Mouse (Mus musculus) testis, adult 2 months (tissue): ENCODE measurements around the gene Dmrtc1c2. TPM values are rescaled to one million over a fixed set of nuclear protein-coding genes. Genes with fewer than 3 reads are reported as not detected.
"Not testable (repeated sequence)": the region's sequence is repeated elsewhere in the genome, so short reads cannot be mapped to it uniquely, and the experiment has no call there.

Experiments used
- H3K27ac ChIP-seq: fragments of 200-500 bp; 2 replicates; pipeline ENCODE4 v1.5.1; 2012; ENCODE audit warnings: low read depth, low read length; ENCODE audit not compliant: control insufficient read depth, insufficient read depth
- H3K27me3 ChIP-seq: fragments of 200-500 bp; 2 replicates; pipeline ENCODE4 v1.6.1; 2012; ENCODE audit warnings: mild to moderate bottlenecking, low read length, moderate library complexity; ENCODE audit not compliant: control insufficient read depth, insufficient read depth
- H3K36me3 ChIP-seq: fragments of 200-500 bp; 2 replicates; pipeline ENCODE4 v1.6.1; 2012; ENCODE audit warnings: mild to moderate bottlenecking, low read length; ENCODE audit not compliant: control insufficient read depth, insufficient read depth
- H3K4me1 ChIP-seq: fragments of 200-500 bp; 2 replicates; pipeline ENCODE4 v1.6.1; 2012; ENCODE audit warnings: low read length; ENCODE audit not compliant: control insufficient read depth, insufficient read depth
- H3K4me3 ChIP-seq: fragments of 200-500 bp; 2 replicates; pipeline ENCODE4 v1.5.1; 2012; ENCODE audit warnings: low read depth, mild to moderate bottlenecking, low read length, moderate library complexity, mixed read lengths; ENCODE audit not compliant: control insufficient read depth
- CTCF ChIP-seq: fragments of 200-500 bp; IDR thresholded peaks from 2 replicates; pipeline ENCODE4 v1.5.1; 2012; ENCODE audit warnings: low read depth, mild to moderate bottlenecking, inconsistent platforms, low read length, moderate library complexity; ENCODE audit not compliant: control insufficient read depth, insufficient read depth, insufficient replicate concordance
- POLR2A ChIP-seq: fragments of 200-500 bp; IDR thresholded peaks from 2 replicates; pipeline ENCODE4 v1.6.1; 2012; ENCODE audit warnings: low read depth, mild to moderate bottlenecking, inconsistent platforms, low read length, moderate library complexity; ENCODE audit not compliant: control insufficient read depth
- polyA plus RNA-seq: library from polyadenylated mRNA; depleted of rRNA; stranded (reverse); fragments of >200 nt; gene quantifications from 2 replicates; pipeline ENCODE4 v1.2.3, GENCODE M21; 2012; rRNA removed

Dmrtc1c2 gene
- 5.1 and 6.0 TPM in 2 replicates for polyA plus RNA-seq

- H3K4me3 ChIP-seq, H3K27me3 ChIP-seq, H3K36me3 ChIP-seq, H3K4me1 ChIP-seq, H3K27ac ChIP-seq: not testable (repeated sequence)
Observed at GRCm38 (mm10) chrX:102854516-102854915, at the start of gene Dmrtc1c2. Gene Dmrtc1c2 (minus strand): TSS chrX:102854616.

- Histone ChIP-seq H3K27me3 (no peaks in the 10 kb centered on the region), H3K4me1 (no peaks in the 10 kb centered on the region), H3K36me3 (no peaks in the 10 kb centered on the region), H3K4me3 (no peak within 1 kb of the TSS), H3K27ac (no peak within 1 kb of the TSS)
- TF ChIP-seq POLR2A (no peak), CTCF (no peak)
Observed at GRCm38 (mm10) chrX:102867871-102868270, 13.5 kb upstream of the Dmrtc1c2 start, which contains the start of gene 1700031F05Rik. Gene 1700031F05Rik (minus strand): TSS chrX:102867971.

DNA sequence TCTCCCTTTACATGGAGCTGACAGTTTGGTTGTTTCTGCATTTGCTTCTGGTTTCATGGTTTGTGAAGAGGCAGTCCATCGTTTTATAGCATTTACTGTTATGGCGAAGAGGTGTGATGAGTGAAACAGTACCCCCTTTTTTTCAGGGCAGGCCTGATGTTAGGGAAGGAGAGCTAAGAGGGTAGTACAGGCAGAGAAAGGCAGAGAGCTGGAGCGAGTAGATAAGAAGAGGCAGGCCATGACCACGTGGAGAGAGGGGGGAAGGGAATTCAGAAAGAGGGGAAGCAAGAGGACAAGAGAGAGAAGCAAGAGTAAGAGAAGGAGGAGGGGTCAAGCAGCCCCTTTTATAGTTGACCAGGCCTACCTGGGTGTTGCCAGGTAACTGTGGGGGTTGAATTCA, 42.1 kb downstream of the Dmrtc1c2 start:
- H3K27ac ChIP-seq: no peak overlapping the region
- no peaks in the 10 kb centered on the region for H3K27me3 ChIP-seq
- no peak overlapping the region for H3K4me3 ChIP-seq
- no peaks in the 10 kb centered on the region for H3K36me3 ChIP-seq
- TF ChIP-seq POLR2A: no peak
- no peak for TF ChIP-seq CTCF
- H3K4me1 ChIP-seq: no peaks in the 10 kb centered on the region

DNA sequence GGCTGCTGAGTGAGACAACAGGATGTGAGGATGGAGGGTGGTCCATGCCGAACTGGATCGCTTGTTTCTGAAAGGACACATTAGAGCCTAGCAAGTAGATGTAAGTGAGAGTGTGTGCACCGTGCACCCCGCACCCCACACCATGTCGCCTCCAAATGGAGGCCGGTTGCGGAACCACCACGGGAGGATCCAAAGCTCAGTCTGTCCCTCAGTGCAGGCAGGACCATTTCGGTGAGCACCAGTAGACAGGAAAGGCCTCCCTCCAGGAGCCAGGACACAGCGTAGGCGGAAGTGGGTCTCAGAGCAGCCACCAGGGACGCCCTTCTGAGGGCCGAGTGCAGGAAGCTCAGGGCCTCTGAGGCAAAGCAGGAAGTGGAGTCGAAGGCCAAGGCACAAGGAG, 51.8 kb downstream of the Dmrtc1c2 start, which contains the start of gene Dmrtc1c1:
Dmrtc1c1 (plus strand) TSS at position 301 of the 400 bp plus-strand sequence.
- not testable (repeated sequence) for H3K27me3 ChIP-seq, H3K27ac ChIP-seq, H3K4me1 ChIP-seq, H3K36me3 ChIP-seq, H3K4me3 ChIP-seq

Other genes with a start within 250 kb of the Dmrtc1c2 start
- 2.5 and 3.4 TPM in 2 replicates for gene Phka1, start 210.4 kb downstream of the Dmrtc1c2 start, polyA plus RNA-seq
- 15.7 and 17.7 TPM in 2 replicates for gene Gm3880, start 167.6 kb downstream of the Dmrtc1c2 start, polyA plus RNA-seq
- 29.4 and 35.1 TPM in 2 replicates for gene Gm9112, start 147.0 kb downstream of the Dmrtc1c2 start, polyA plus RNA-seq
- 8.2 and 12.1 TPM in 2 replicates for gene Dmrtc1b, start 146.8 kb downstream of the Dmrtc1c2 start, polyA plus RNA-seq
- gene Dmrtc1c1, start 51.7 kb downstream of the Dmrtc1c2 start, polyA plus RNA-seq: 0.59 and 1.1 TPM in 2 replicates
- 4.0 and 6.4 TPM in 2 replicates for gene 1700031F05Rik, start 13.4 kb upstream of the Dmrtc1c2 start, polyA plus RNA-seq
- gene Dmrtc1a, start 54.1 kb upstream of the Dmrtc1c2 start, polyA plus RNA-seq: 29.7 and 37.5 TPM in 2 replicates
- gene 1700011M02Rik, start 54.3 kb upstream of the Dmrtc1c2 start, polyA plus RNA-seq: 36.1 and 45.2 TPM in 2 replicates
- gene 1700018G05Rik, start 73.8 kb upstream of the Dmrtc1c2 start, polyA plus RNA-seq: 82.7 and 106 TPM in 2 replicates